Mouse (Mus musculus): ENCODE data around the gene Ninj1. TPM values are rescaled to one million over a fixed set of nuclear protein-coding genes. Genes with fewer than 3 reads are reported as not detected.

The Ninj1 gene
- polyA plus RNA-seq, 1 experiment from 2014 or later, result 54.5 TPM

DNA sequence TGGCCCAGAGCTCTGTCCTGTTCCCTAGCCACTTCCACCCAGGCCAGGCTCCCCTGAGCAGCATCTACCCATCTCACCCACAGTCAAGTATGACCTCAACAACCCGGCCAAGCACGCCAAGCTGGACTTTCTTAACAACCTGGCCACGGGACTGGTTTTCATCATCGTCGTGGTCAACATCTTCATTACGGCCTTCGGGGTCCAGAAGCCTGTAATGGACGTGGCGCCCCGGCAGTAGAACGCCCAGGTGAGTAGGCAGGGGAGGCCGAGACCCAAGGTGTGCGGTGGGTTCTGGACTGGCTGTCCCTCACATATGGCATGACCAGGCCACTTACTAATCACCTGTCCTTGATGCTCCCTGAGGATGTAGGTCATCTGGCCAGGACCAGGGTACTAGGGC is 7.5 kb downstream of the Ninj1 start:
- no peak for ATAC-seq (ENCODE audit: insufficient number of reproducible peaks, insufficient read depth, low FRiP score, low read depth)
- no peaks in the 10 kb centered on the region for H3K27me3 ChIP-seq (ENCODE audit: control insufficient read depth, insufficient read depth, low read length)
- H3K4me1 ChIP-seq (ENCODE audit: control insufficient read depth, insufficient read depth, low read length), result peaks cover 16% of the 10 kb centered on the region
- H3K36me3 ChIP-seq (ENCODE audit: control insufficient read depth, insufficient read depth, low read length), result peaks cover 3% of the 10 kb centered on the region; the same call in 1 of the 2 replicates
- WGBS, result 96% methylated on average over 13 of the region's 13 CpGs
- no peak overlapping the region for H3K9ac ChIP-seq (replicated peaks; ENCODE audit: low read depth, low read length)
- H3K27ac ChIP-seq (ENCODE audit: low read length), result no peak overlapping the region
- H3K4me3 ChIP-seq (ENCODE audit: low read depth, low read length), result no peak overlapping the region
- H3K4me2 ChIP-seq (replicated peaks; ENCODE audit: low read depth, low read length), result no peak overlapping the region
- H3K9me3 ChIP-seq (ENCODE audit: control insufficient read depth, low read depth, low read length), result no peaks in the 10 kb centered on the region

GRCm38 (mm10) chr13:49195651-49196050 is 8.4 kb downstream of the Ninj1 start:
- Histone ChIP-seq H3K9me3 (ENCODE audit: control insufficient read depth, low read depth, low read length) (no peaks in the 10 kb centered on the region), H3K27me3 (ENCODE audit: control insufficient read depth, insufficient read depth, low read length) (no peaks in the 10 kb centered on the region), H3K36me3 (ENCODE audit: control insufficient read depth, insufficient read depth, low read length) (peaks cover 3% of the 10 kb centered on the region; the same call in 1 of the 2 replicates), H3K9ac (replicated peaks; ENCODE audit: low read depth, low read length) (no peak overlapping the region), H3K4me2 (replicated peaks; ENCODE audit: low read depth, low read length) (no peak overlapping the region), H3K27ac (ENCODE audit: low read length) (no peak overlapping the region), H3K4me3 (ENCODE audit: low read depth, low read length) (no peak overlapping the region), H3K4me1 (ENCODE audit: control insufficient read depth, insufficient read depth, low read length) (peaks cover 13% of the 10 kb centered on the region)
- WGBS, result 91% methylated on average over 7 of the region's 7 CpGs
- no peak for ATAC-seq (ENCODE audit: insufficient number of reproducible peaks, insufficient read depth, low FRiP score, low read depth)

DNA sequence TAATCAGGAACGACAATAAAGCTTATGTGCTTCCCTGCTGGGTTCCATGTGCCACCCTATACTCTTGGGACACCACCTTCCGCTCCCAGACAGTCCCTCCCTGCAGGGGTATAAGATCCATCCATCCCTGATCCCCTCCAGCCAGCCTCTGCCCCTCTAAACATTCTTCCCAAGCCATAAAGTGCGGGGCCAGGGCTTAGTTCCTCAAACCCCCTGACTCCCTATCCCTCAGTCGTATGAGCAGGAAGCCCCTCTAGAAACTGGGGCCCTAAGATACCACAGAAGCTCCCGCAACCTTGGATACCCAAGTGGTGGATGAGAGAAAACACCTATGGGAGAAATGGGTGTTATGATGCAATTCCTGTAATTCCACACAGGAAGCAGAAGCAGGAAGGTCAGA is 8.9 kb downstream of the Ninj1 start:
- WGBS, result 77% methylated on average over 5 of the region's 5 CpGs

GRCm38 (mm10) chr13:49196766-49197165 is 9.5 kb downstream of the Ninj1 start:
- ATAC-seq (ENCODE audit: insufficient number of reproducible peaks, insufficient read depth, low FRiP score, low read depth), result no peak
- Histone ChIP-seq H3K9me3 (ENCODE audit: control insufficient read depth, low read depth, low read length) (no peaks in the 10 kb centered on the region), H3K4me2 (replicated peaks; ENCODE audit: low read depth, low read length) (no peak overlapping the region), H3K27ac (ENCODE audit: low read length) (no peak overlapping the region), H3K36me3 (ENCODE audit: control insufficient read depth, insufficient read depth, low read length) (peaks cover 3% of the 10 kb centered on the region; the same call in 1 of the 2 replicates), H3K4me3 (ENCODE audit: low read depth, low read length) (no peak overlapping the region), H3K4me1 (ENCODE audit: control insufficient read depth, insufficient read depth, low read length) (peaks cover 3% of the 10 kb centered on the region), H3K27me3 (ENCODE audit: control insufficient read depth, insufficient read depth, low read length) (no peaks in the 10 kb centered on the region), H3K9ac (replicated peaks; ENCODE audit: low read depth, low read length) (no peak overlapping the region)
- 74% methylated on average over 6 of the region's 6 CpGs for WGBS

More for the DNA sequence above, 8.9 kb downstream of the Ninj1 start:
- no peak overlapping the region for H3K9ac ChIP-seq (replicated peaks; ENCODE audit: low read depth, low read length)
- no peak overlapping the region for H3K4me2 ChIP-seq (replicated peaks; ENCODE audit: low read depth, low read length)
- no peaks in the 10 kb centered on the region for H3K9me3 ChIP-seq (ENCODE audit: control insufficient read depth, low read depth, low read length)
- no peak for ATAC-seq (ENCODE audit: insufficient number of reproducible peaks, insufficient read depth, low FRiP score, low read depth)
- no peaks in the 10 kb centered on the region for H3K27me3 ChIP-seq (ENCODE audit: control insufficient read depth, insufficient read depth, low read length)
- H3K27ac ChIP-seq (ENCODE audit: low read length), result no peak overlapping the region
- peaks cover 3% of the 10 kb centered on the region; the same call in 1 of the 2 replicates for H3K36me3 ChIP-seq (ENCODE audit: control insufficient read depth, insufficient read depth, low read length)
- no peak overlapping the region for H3K4me3 ChIP-seq (ENCODE audit: low read depth, low read length)
- H3K4me1 ChIP-seq (ENCODE audit: control insufficient read depth, insufficient read depth, low read length), result peaks cover 8% of the 10 kb centered on the region

GRCm38 (mm10) chr13:49198734-49199133 is 11.4 kb downstream of the Ninj1 start:
- no peaks in the 10 kb centered on the region for H3K27me3 ChIP-seq (ENCODE audit: control insufficient read depth, insufficient read depth, low read length)
- no peak overlapping the region for H3K27ac ChIP-seq (ENCODE audit: low read length)
- no peak for ATAC-seq (ENCODE audit: insufficient number of reproducible peaks, insufficient read depth, low FRiP score, low read depth)
- H3K9me3 ChIP-seq (ENCODE audit: control insufficient read depth, low read depth, low read length), result no peaks in the 10 kb centered on the region
- no peak overlapping the region for H3K9ac ChIP-seq (replicated peaks; ENCODE audit: low read depth, low read length)
- H3K4me2 ChIP-seq (replicated peaks; ENCODE audit: low read depth, low read length), result no peak overlapping the region
- no peaks in the 10 kb centered on the region for H3K4me1 ChIP-seq (ENCODE audit: control insufficient read depth, insufficient read depth, low read length)
- no peak overlapping the region for H3K4me3 ChIP-seq (ENCODE audit: low read depth, low read length)
- 94% methylated on average over 9 of the region's 9 CpGs for WGBS
- peaks cover 3% of the 10 kb centered on the region; the same call in 1 of the 2 replicates for H3K36me3 ChIP-seq (ENCODE audit: control insufficient read depth, insufficient read depth, low read length)

GRCm38 (mm10) chr13:49199891-49200290 is 12.6 kb downstream of the Ninj1 start:
- WGBS, result 93% methylated on average over 7 of the region's 7 CpGs
- H3K36me3 ChIP-seq (ENCODE audit: control insufficient read depth, insufficient read depth, low read length), result peaks cover 3% of the 10 kb centered on the region; the same call in 1 of the 2 replicates
- ATAC-seq (ENCODE audit: insufficient number of reproducible peaks, insufficient read depth, low FRiP score, low read depth), result no peak
- no peaks in the 10 kb centered on the region for H3K9me3 ChIP-seq (ENCODE audit: control insufficient read depth, low read depth, low read length)
- H3K27me3 ChIP-seq (ENCODE audit: control insufficient read depth, insufficient read depth, low read length), result no peaks in the 10 kb centered on the region
- no peak overlapping the region for H3K27ac ChIP-seq (ENCODE audit: low read length)
- no peak overlapping the region for H3K4me2 ChIP-seq (replicated peaks; ENCODE audit: low read depth, low read length)
- H3K4me3 ChIP-seq (ENCODE audit: low read depth, low read length), result no peak overlapping the region
- H3K9ac ChIP-seq (replicated peaks; ENCODE audit: low read depth, low read length), result no peak overlapping the region
- H3K4me1 ChIP-seq (ENCODE audit: control insufficient read depth, insufficient read depth, low read length), result no peaks in the 10 kb centered on the region

- H3K27ac ChIP-seq (ENCODE audit: low read length), result no peak overlapping the region
- no peaks in the 10 kb centered on the region for H3K36me3 ChIP-seq (ENCODE audit: control insufficient read depth, insufficient read depth, low read length)
- H3K4me1 ChIP-seq (ENCODE audit: control insufficient read depth, insufficient read depth, low read length), result no peaks in the 10 kb centered on the region; the same call in 1 of the 2 replicates
- no peak for ATAC-seq (ENCODE audit: insufficient number of reproducible peaks, insufficient read depth, low FRiP score, low read depth)
- no peaks in the 10 kb centered on the region for H3K9me3 ChIP-seq (ENCODE audit: control insufficient read depth, low read depth, low read length)
- no peaks in the 10 kb centered on the region for H3K27me3 ChIP-seq (ENCODE audit: control insufficient read depth, insufficient read depth, low read length)
- H3K9ac ChIP-seq (replicated peaks; ENCODE audit: low read depth, low read length), result no peak overlapping the region
- WGBS, result 86% methylated on average over 13 of the region's 13 CpGs
- no peak overlapping the region for H3K4me3 ChIP-seq (ENCODE audit: low read depth, low read length)
- no peak overlapping the region for H3K4me2 ChIP-seq (replicated peaks; ENCODE audit: low read depth, low read length)
Observed at GRCm38 (mm10) chr13:49200688-49201087, 13.4 kb downstream of the Ninj1 start.

- H3K4me2 ChIP-seq (replicated peaks; ENCODE audit: low read depth, low read length), result no peak overlapping the region
- no peak overlapping the region for H3K9ac ChIP-seq (replicated peaks; ENCODE audit: low read depth, low read length)
- H3K36me3 ChIP-seq (ENCODE audit: control insufficient read depth, insufficient read depth, low read length), result no peaks in the 10 kb centered on the region
- no peak for ATAC-seq (ENCODE audit: insufficient number of reproducible peaks, insufficient read depth, low FRiP score, low read depth)
- no peaks in the 10 kb centered on the region for H3K27me3 ChIP-seq (ENCODE audit: control insufficient read depth, insufficient read depth, low read length)
- H3K9me3 ChIP-seq (ENCODE audit: control insufficient read depth, low read depth, low read length), result no peaks in the 10 kb centered on the region
- 90% methylated on average over 7 of the region's 7 CpGs for WGBS
- no peak overlapping the region for H3K27ac ChIP-seq (ENCODE audit: low read length)
- no peaks in the 10 kb centered on the region; the same call in 1 of the 2 replicates for H3K4me1 ChIP-seq (ENCODE audit: control insufficient read depth, insufficient read depth, low read length)
- H3K4me3 ChIP-seq (ENCODE audit: low read depth, low read length), result no peak overlapping the region
Observed at GRCm38 (mm10) chr13:49202556-49202955, 15.3 kb downstream of the Ninj1 start.

- Histone ChIP-seq H3K9me3 (ENCODE audit: control insufficient read depth, low read depth, low read length) (no peaks in the 10 kb centered on the region), H3K4me1 (ENCODE audit: control insufficient read depth, insufficient read depth, low read length) (no peaks in the 10 kb centered on the region; the same call in 1 of the 2 replicates), H3K36me3 (ENCODE audit: control insufficient read depth, insufficient read depth, low read length) (no peaks in the 10 kb centered on the region), H3K4me2 (replicated peaks; ENCODE audit: low read depth, low read length) (no peak overlapping the region), H3K27ac (ENCODE audit: low read length) (no peak overlapping the region), H3K4me3 (ENCODE audit: low read depth, low read length) (no peak overlapping the region), H3K9ac (replicated peaks; ENCODE audit: low read depth, low read length) (no peak overlapping the region), H3K27me3 (ENCODE audit: control insufficient read depth, insufficient read depth, low read length) (no peaks in the 10 kb centered on the region)
- ATAC-seq (ENCODE audit: insufficient number of reproducible peaks, insufficient read depth, low FRiP score, low read depth), result 0 out of 2 replicates have a peak, but pooled peaks have one; percentile 10
- WGBS, result 41% methylated on average over 13 of the region's 13 CpGs
Observed at GRCm38 (mm10) chr13:49205381-49205998, 18.2 kb downstream of the Ninj1 start.

Measured in stomach, embryonic 14.5 days (tissue).